Mouse (Mus musculus) heart, embryonic 11.5 days (tissue): Measurements from ENCODE around the gene Apc2. TPM values are rescaled to one million over a fixed set of nuclear protein-coding genes. Genes with fewer than 3 reads are reported as not detected.

Experiments used
- ATAC-seq: fragments of 200-750 bp; cut with Nextera tagmentation; replicated peaks from 2 replicates; pipeline ENCODE4 v1.8.0; 2017; ENCODE audit warnings: moderate library complexity; ENCODE audit not compliant: insufficient number of reproducible peaks, low FRiP score, low TSS enrichment
- H3K27ac ChIP-seq: fragments of 300-500 bp; sonication (generic); 2 replicates; pipeline ENCODE4 v1.5.1; 2014; ENCODE audit warnings: mild to moderate bottlenecking, low read depth, low read length
- H3K27me3 ChIP-seq: fragments of 300-500 bp; sonication (generic); 2 replicates; pipeline ENCODE4 v1.6.1; 2014; ENCODE audit warnings: mild to moderate bottlenecking, low read length, mixed read lengths; ENCODE audit not compliant: control insufficient read depth, insufficient read depth
- H3K36me3 ChIP-seq: fragments of 300-500 bp; sonication (generic); 2 replicates; pipeline ENCODE4 v1.6.1; 2014; ENCODE audit warnings: mild to moderate bottlenecking, low read length, moderate library complexity, mixed read lengths; ENCODE audit not compliant: control insufficient read depth, insufficient read depth
- H3K4me1 ChIP-seq: fragments of 300-500 bp; sonication (generic); 2 replicates; pipeline ENCODE4 v1.6.1; 2014; ENCODE audit warnings: low read length; ENCODE audit not compliant: control insufficient read depth, insufficient read depth
- H3K4me2 ChIP-seq: fragments of 300-500 bp; sonication (generic); 2 replicates; pipeline ENCODE4 v1.6.1; 2014; ENCODE audit warnings: mild to moderate bottlenecking, moderate library complexity
- H3K4me3 ChIP-seq: fragments of 300-500 bp; sonication (generic); 2 replicates; pipeline ENCODE4 v1.5.1; 2014; ENCODE audit warnings: low read depth, low read length
- H3K9ac ChIP-seq: fragments of 300-500 bp; sonication (generic); 2 replicates; pipeline ENCODE4 v1.6.1; 2014; ENCODE audit warnings: mild to moderate bottlenecking, low read depth, low read length, moderate library complexity
- H3K9me3 ChIP-seq: fragments of 300-500 bp; sonication (generic); replicated peaks from 2 replicates; pipeline ENCODE4 v1.6.1; 2016; ENCODE audit warnings: low read length; ENCODE audit not compliant: control insufficient read depth
- WGBS: fragments of 180-500 bp; shearing (Covaris S2); extraction: QIAGEN DNeasy Blood & Tissue Kit; methylation state at CpG from one replicate; pipeline ENCODE4 v1.1.7; 2014; ENCODE audit not compliant: insufficient replicate concordance; 5-methylcytosine and 5-hydroxymethylcytosine counted together
- polyA plus RNA-seq: library from polyadenylated mRNA; unstranded; fragments of >200 nt; fragmentation: Nextera tagmentation; extraction: Ambion mirVana; gene quantifications from 2 replicates; pipeline ENCODE4 v1.2.1, GENCODE M21; 2014

The Apc2 gene
- polyA plus RNA-seq, 1 experiment from 2014 or later: 0.69 TPM

DNA sequence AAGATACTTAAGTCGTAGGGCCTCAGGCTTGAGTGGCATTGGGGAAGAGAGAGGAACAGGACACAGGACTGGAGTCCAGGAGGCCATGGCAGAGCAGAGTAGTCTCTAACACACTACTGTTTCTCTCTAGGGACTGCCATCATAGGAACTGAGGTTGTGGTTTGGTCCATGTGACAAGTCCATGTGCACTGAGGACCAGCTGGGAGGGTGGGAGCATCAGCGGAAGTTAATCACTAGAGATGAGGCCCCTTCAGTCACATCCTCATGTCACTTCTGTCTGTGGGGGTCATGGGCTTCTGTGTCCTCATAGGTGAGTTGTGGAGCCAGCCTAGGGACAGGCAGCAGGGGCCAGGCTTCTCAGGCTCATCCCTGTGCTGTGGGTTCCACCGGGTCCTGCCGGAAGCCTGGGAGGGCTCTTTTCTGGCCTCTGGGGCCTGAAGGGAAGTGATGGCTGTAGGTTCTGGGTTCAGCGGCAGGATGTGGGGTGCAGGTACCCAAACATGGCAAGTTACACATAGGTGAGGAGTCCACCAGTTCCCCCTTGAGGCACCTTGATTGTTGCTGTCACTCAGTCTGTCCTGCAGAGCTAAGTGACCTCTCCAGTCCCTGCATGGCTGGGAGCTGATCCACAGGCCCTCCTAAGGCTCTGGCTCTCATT, 24.5 kb upstream of the Apc2 start:
- H3K9ac ChIP-seq: no peak overlapping the region
- H3K4me3 ChIP-seq: no peak overlapping the region
- no peak for ATAC-seq
- H3K36me3 ChIP-seq: peaks cover 20% of the 10 kb centered on the region
- peaks cover 41% of the 10 kb centered on the region for H3K4me1 ChIP-seq
- peak overlapping the region; percentile 12; the same call in 1 of the 2 replicates for H3K4me2 ChIP-seq
- H3K27me3 ChIP-seq: no peaks in the 10 kb centered on the region
- no peaks in the 10 kb centered on the region for H3K9me3 ChIP-seq
- no peak overlapping the region for H3K27ac ChIP-seq
- 80% methylated on average over 5 of the region's 5 CpGs for WGBS

DNA sequence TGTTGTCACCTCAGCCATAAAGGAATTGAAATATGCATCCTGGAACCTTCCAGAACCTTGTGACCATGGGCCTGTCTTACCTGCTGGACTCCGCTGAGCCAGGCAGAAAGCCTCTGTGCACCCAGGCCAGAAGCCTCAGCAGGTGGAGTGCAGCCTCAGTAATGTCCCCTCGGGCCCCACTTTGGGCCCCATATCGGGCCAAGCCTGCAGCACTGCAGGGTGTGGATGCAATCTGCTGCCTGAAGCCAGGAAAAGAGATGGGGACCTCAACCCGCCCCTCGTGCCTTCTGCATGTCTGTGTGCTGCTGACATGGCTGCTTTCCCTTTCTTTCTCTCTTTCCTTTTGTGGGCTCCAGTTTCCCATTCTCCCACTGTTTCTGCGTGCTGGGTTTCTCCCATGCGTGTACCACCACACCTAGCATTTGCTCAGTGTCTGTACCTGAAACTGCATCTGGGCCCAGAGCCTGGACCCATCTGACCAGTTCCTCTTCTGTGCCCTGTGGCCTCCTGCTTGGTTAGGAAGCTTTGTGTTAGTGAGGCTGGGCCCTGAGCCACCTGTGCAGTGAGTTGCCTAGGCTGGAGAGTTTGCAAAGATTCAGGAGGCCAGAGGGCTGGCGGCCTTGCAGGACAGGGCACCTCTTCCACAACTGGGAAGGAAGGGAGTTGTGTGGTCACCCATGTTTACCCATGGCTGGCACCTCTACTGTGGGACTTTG, 23.7 kb upstream of the Apc2 start:
- Histone ChIP-seq H3K9me3 (no peaks in the 10 kb centered on the region), H3K4me1 (peaks cover 34% of the 10 kb centered on the region), H3K36me3 (peaks cover 21% of the 10 kb centered on the region), H3K4me2 (no peak overlapping the region; the same call in 1 of the 2 replicates), H3K4me3 (no peak overlapping the region), H3K27ac (no peak overlapping the region), H3K27me3 (no peaks in the 10 kb centered on the region), H3K9ac (no peak overlapping the region)
- ATAC-seq: no peak
- 86% methylated on average over 8 of the region's 8 CpGs for WGBS

DNA sequence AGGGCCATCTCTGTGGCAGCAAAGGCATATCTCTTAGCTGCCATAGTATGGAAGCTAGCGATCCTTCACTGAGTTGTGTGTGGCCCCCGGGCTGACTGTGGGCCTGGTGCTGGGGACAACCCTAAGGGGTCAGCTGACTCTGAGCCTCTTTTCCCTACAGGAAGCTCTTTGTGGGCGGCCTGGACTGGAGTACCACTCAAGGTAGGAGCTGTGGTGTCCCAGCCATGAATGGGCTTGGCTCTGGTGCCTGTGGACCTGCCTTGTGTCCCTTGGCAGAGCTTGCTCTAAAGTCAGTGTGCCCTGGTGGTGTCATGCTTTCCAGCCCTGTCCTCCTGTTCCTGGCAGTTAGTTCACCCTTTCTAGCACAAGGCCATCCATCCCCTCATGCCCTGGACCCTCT, 21.9 kb upstream of the Apc2 start:
- Histone ChIP-seq H3K27me3 (no peaks in the 10 kb centered on the region), H3K4me1 (peaks cover 23% of the 10 kb centered on the region), H3K4me3 (no peak overlapping the region), H3K9ac (0 out of 2 replicates have a peak overlapping the region, but pooled peaks have one; percentile 10), H3K27ac (no peak overlapping the region), H3K4me2 (no peak overlapping the region), H3K36me3 (peaks cover 33% of the 10 kb centered on the region), H3K9me3 (no peaks in the 10 kb centered on the region)
- no peak for ATAC-seq
- WGBS: 81% methylated on average over 3 of the region's 3 CpGs

DNA sequence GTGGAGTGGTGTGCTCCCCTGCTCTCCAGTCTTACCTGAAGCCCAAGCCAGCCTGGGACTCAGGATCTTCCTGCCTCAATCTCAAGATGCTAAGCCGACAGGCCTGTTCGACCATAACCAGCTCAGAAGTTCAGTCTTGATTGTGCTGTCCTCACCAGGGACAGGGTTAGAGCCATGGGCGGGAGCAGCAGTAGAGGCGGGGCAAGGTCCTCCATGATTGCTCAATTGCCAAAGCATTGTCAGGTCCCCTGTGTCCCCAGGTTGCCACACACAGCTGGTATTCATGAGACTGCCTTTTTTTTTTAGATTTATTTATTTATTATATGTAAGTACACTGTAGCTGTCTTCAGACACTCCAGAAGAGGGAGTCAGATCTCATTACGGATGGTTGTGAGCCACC, 19.5 kb upstream of the Apc2 start:
- Histone ChIP-seq H3K4me1 (peaks cover 8% of the 10 kb centered on the region), H3K36me3 (peaks cover 50% of the 10 kb centered on the region), H3K27me3 (no peaks in the 10 kb centered on the region), H3K27ac (no peak overlapping the region), H3K4me2 (no peak overlapping the region), H3K9me3 (no peaks in the 10 kb centered on the region), H3K4me3 (no peak overlapping the region), H3K9ac (no peak overlapping the region)
- no peak for ATAC-seq
- 93% methylated on average over 5 of the region's 5 CpGs for WGBS

DNA sequence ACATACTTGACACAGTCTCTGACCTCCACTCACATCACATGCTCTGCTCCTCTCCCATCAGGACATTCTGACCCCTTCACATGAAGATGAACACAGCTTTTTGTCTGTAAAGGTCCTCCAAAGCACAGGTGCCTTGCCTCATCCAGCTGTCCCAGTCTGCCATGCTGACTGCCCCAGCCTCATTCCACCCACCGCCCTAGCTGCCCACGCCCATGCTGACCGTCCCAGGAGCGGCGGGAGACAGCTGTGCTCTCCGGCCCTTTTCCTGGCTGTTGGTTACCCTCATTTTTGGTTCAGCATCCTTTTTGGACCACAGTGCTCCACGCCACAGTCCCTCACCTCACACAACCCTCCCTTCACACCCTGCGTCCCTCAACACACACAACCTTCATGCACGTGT, 17.4 kb upstream of the Apc2 start:
- no peak overlapping the region for H3K9ac ChIP-seq
- H3K27ac ChIP-seq: no peak overlapping the region
- no peaks in the 10 kb centered on the region for H3K27me3 ChIP-seq
- H3K4me1 ChIP-seq: peaks cover 8% of the 10 kb centered on the region; the same call in 1 of the 2 replicates
- no peaks in the 10 kb centered on the region for H3K9me3 ChIP-seq
- H3K4me2 ChIP-seq: no peak overlapping the region
- no peak overlapping the region for H3K4me3 ChIP-seq
- ATAC-seq: no peak
- WGBS: 94% methylated on average over 9 of the region's 9 CpGs
- H3K36me3 ChIP-seq: peaks cover 64% of the 10 kb centered on the region

DNA sequence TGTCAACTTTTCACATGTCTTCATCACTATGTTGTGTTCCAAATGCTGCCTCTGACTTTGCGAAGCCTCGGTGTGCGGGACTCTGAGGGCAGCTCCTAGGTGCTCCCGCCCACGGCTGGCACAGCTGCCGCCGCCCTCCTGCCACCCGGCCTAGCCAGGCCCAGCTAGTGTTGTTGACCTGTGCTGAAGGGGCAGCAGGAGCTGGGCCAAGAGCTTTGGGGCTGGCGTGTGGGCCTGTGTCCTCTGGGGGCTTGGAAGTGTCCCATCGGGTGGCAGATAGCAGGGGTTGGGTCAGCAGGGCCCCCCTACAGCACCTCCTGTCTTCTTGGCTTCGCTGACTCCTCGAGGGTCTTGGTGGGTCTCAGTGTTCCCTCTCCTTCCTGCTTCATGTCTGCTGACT, 16.5 kb upstream of the Apc2 start:
- no peak for ATAC-seq
- no peak overlapping the region for H3K27ac ChIP-seq
- no peaks in the 10 kb centered on the region for H3K27me3 ChIP-seq
- no peak overlapping the region for H3K9ac ChIP-seq
- H3K4me2 ChIP-seq: no peak overlapping the region
- peaks cover 7% of the 10 kb centered on the region; the same call in 1 of the 2 replicates for H3K4me1 ChIP-seq
- no peak overlapping the region for H3K4me3 ChIP-seq
- peaks cover 70% of the 10 kb centered on the region for H3K36me3 ChIP-seq
- H3K9me3 ChIP-seq: no peaks in the 10 kb centered on the region
- 95% methylated on average over 12 of the region's 12 CpGs for WGBS

DNA sequence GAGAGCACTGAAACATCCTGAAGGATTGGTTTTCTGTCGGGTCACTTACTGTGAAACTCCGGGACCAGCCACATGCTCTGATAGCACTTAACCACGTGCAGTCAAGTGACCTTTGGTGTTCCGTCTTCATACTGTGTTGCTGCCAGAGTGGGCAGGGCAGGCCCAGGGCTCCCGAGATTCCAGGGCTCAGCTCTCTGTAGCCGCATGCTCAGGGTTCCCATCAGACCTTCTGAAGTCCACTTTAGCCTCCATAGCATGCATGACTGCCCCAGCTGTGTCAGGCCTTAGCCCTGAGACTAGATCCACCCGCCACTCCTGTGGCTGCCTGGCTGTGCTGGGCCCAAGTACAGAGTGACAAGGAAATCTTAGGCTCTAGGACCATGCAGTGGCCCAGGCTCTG, 14.5 kb upstream of the Apc2 start:
- Histone ChIP-seq H3K9me3 (no peaks in the 10 kb centered on the region), H3K9ac (no peak overlapping the region), H3K4me3 (no peak overlapping the region), H3K27ac (peak overlapping the region; percentile 37; the same call in 1 of the 2 replicates), H3K27me3 (no peaks in the 10 kb centered on the region), H3K36me3 (peaks cover 70% of the 10 kb centered on the region), H3K4me2 (no peak overlapping the region), H3K4me1 (peaks cover 7% of the 10 kb centered on the region; the same call in 1 of the 2 replicates)
- 68% methylated on average over 7 of the region's 7 CpGs for WGBS
- no peak for ATAC-seq

DNA sequence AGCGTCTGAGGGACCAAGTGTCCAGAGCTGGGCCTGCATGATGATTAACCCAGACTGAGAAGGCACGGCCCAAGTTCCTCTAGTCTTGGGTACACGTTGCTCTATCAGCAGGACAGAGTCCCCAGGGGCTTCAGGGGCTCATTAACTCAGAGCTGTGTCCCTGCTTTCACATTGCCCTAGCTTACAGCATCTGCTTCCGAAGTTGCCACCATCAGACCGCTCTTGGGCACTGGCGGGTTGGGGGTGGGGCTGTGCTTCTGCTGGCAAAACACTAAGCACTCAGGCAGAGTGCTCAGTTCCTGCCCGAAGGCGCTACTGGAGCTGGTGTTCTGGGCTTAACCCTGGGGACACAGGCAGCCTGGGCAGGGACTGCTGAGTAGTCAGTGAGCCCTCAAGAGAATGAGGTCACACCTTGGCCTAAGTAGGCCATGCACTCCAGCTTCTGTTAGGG, 13.8 kb upstream of the Apc2 start:
- Histone ChIP-seq H3K36me3 (peaks cover 68% of the 10 kb centered on the region), H3K27me3 (no peaks in the 10 kb centered on the region), H3K27ac (0 out of 2 replicates have a peak overlapping the region, but pooled peaks have one; percentile 37), H3K9me3 (no peaks in the 10 kb centered on the region), H3K4me3 (no peak overlapping the region), H3K4me1 (peaks cover 7% of the 10 kb centered on the region; the same call in 1 of the 2 replicates), H3K4me2 (no peak overlapping the region), H3K9ac (no peak overlapping the region)
- no peak for ATAC-seq
- 78% methylated on average over 8 of the region's 8 CpGs for WGBS
